Mouse (Mus musculus) kidney, adult 2 months (tissue): ENCODE data around the gene Ubac2.

Experiments
- CTCF ChIP-seq: fragments of 200-500 bp; conservative IDR thresholded peaks from 2 replicates; pipeline ENCODE4 v1.5.1; 2011; ENCODE audit warnings: low read depth, mild to moderate bottlenecking, control low read depth, low read length, moderate library complexity, mixed read lengths; ENCODE audit not compliant: insufficient read depth, insufficient read length
- POLR2A ChIP-seq: fragments of 200-500 bp; IDR thresholded peaks from one replicate; pipeline ENCODE4 v1.6.1; 2011; ENCODE audit warnings: low read depth, low read length, control low read depth

GRCm38 (mm10) chr14:121957176-121957871, 78.9 kb downstream of the Ubac2 start:
- no peak for TF ChIP-seq CTCF
- no peak for TF ChIP-seq POLR2A
